Mouse (Mus musculus) embryo, embryonic 11 days (tissue): ENCODE results near the gene Ercc8.

Experiments used
- DNase-seq: peaks from one replicate; pipeline ENCODE4 v3.0.0-alpha.2; 2015

The Ercc8 gene

GRCm38 (mm10) chr13:108158465-108159240 is at the start of gene Ercc8, which contains the start of gene Ndufaf2:
Gene Ercc8 (plus strand): TSS chr13:108158731.
Gene Ndufaf2 (minus strand): TSS chr13:108158623.
- DNase-seq: peak; percentile 97

- no peak for DNase-seq
Measured at GRCm38 (mm10) chr13:108110929-108111328, 47.6 kb upstream of the Ercc8 start.

GRCm38 (mm10) chr13:108113536-108113935 is 45.0 kb upstream of the Ercc8 start:
- no peak for DNase-seq

GRCm38 (mm10) chr13:108114257-108114656 is 44.3 kb upstream of the Ercc8 start:
- DNase-seq: no peak

- DNase-seq: no peak
Measured at GRCm38 (mm10) chr13:108117654-108118053, 40.9 kb upstream of the Ercc8 start.

- DNase-seq: no peak
Measured at GRCm38 (mm10) chr13:108118188-108118587, 40.3 kb upstream of the Ercc8 start.

GRCm38 (mm10) chr13:108119411-108120310 is 38.9 kb upstream of the Ercc8 start:
- DNase-seq: no peak

GRCm38 (mm10) chr13:108123109-108123723 is 35.3 kb upstream of the Ercc8 start:
- no peak for DNase-seq

GRCm38 (mm10) chr13:108124096-108124495 is 34.4 kb upstream of the Ercc8 start:
- no peak for DNase-seq

- DNase-seq: no peak
Measured at GRCm38 (mm10) chr13:108126246-108126645, 32.3 kb upstream of the Ercc8 start.

- peak; percentile 66 for DNase-seq
Measured at GRCm38 (mm10) chr13:108127130-108127529, 31.4 kb upstream of the Ercc8 start.

- no peak for DNase-seq
Measured at GRCm38 (mm10) chr13:108127883-108128282, 30.6 kb upstream of the Ercc8 start.

GRCm38 (mm10) chr13:108129070-108129469 is 29.5 kb upstream of the Ercc8 start:
- peak; percentile 14 for DNase-seq

- DNase-seq: no peak
Measured at GRCm38 (mm10) chr13:108130737-108131136, 27.8 kb upstream of the Ercc8 start.

- no peak for DNase-seq
Measured at GRCm38 (mm10) chr13:108132031-108132819, 26.3 kb upstream of the Ercc8 start.

- no peak for DNase-seq
Measured at GRCm38 (mm10) chr13:108135617-108136016, 22.9 kb upstream of the Ercc8 start.

GRCm38 (mm10) chr13:108138403-108138977 is 20.0 kb upstream of the Ercc8 start:
- no peak for DNase-seq

- DNase-seq: no peak
Measured at GRCm38 (mm10) chr13:108144086-108144485, 14.4 kb upstream of the Ercc8 start.

GRCm38 (mm10) chr13:108151782-108152181 is 6.7 kb upstream of the Ercc8 start:
- peak; percentile 38 for DNase-seq

- DNase-seq: peak; percentile 70
Measured at GRCm38 (mm10) chr13:108152650-108153372, 5.7 kb upstream of the Ercc8 start.

- DNase-seq: no peak
Measured at GRCm38 (mm10) chr13:108157156-108157555, 1.4 kb upstream of the Ercc8 start.
